Mouse (Mus musculus): ENCODE measurements around the gene Tekt3. TPM values are rescaled to one million over a fixed set of nuclear protein-coding genes. Genes with fewer than 3 reads are reported as not detected.

The Tekt3 gene
- polyA plus RNA-seq, 1 experiment from 2014 or later, result not detected

GRCm38 (mm10) chr11:63127513-63127912 lies 66.1 kb downstream of the Tekt3 start:
- no peak for ATAC-seq (ENCODE audit: low read depth)
- H3K4me2 ChIP-seq (ENCODE audit: low read depth, low read length), result no peak overlapping the region
- no peak overlapping the region for H3K4me3 ChIP-seq (ENCODE audit: low read depth, low read length)
- peaks cover 28% of the 10 kb centered on the region for H3K27me3 ChIP-seq (ENCODE audit: control insufficient read depth, insufficient read depth, low read length)
- H3K9ac ChIP-seq (replicated peaks; ENCODE audit: low read depth, low read length), result no peak overlapping the region
- WGBS, result 90% methylated on average over 4 of the region's 4 CpGs
- H3K27ac ChIP-seq (ENCODE audit: low read depth, low read length), result no peak overlapping the region
- peaks cover 10% of the 10 kb centered on the region; the same call in 1 of the 2 replicates for H3K4me1 ChIP-seq (ENCODE audit: control insufficient read depth, insufficient read depth, low read length)
- H3K9me3 ChIP-seq (ENCODE audit: control insufficient read depth, low read length), result no peaks in the 10 kb centered on the region
- no peaks in the 10 kb centered on the region for H3K36me3 ChIP-seq (ENCODE audit: control insufficient read depth, insufficient read depth, low read length)

GRCm38 (mm10) chr11:63128784-63129183 lies 67.3 kb downstream of the Tekt3 start, which contains the start of gene Pmp22:
TSS of gene Pmp22 (plus strand) at chr11:63128982.
- Histone ChIP-seq H3K27ac (ENCODE audit: low read depth, low read length) (no peak within 1 kb of the TSS), H3K36me3 (ENCODE audit: control insufficient read depth, insufficient read depth, low read length) (no peaks in the 10 kb centered on the region), H3K9me3 (ENCODE audit: control insufficient read depth, low read length) (no peaks in the 10 kb centered on the region), H3K27me3 (ENCODE audit: control insufficient read depth, insufficient read depth, low read length) (peaks cover 37% of the 10 kb centered on the region), H3K4me1 (ENCODE audit: control insufficient read depth, insufficient read depth, low read length) (peaks cover 15% of the 10 kb centered on the region; the same call in 1 of the 2 replicates), H3K4me3 (ENCODE audit: low read depth, low read length) (no peak within 1 kb of the TSS), H3K9ac (replicated peaks; ENCODE audit: low read depth, low read length) (no peak within 1 kb of the TSS), H3K4me2 (ENCODE audit: low read depth, low read length) (no peak within 1 kb of the TSS)
- ATAC-seq (ENCODE audit: low read depth), result no peak
- 71% methylated on average over 2 of the region's 2 CpGs for WGBS

GRCm38 (mm10) chr11:63129375-63129774 lies 67.9 kb downstream of the Tekt3 start:
- H3K27ac ChIP-seq (ENCODE audit: low read depth, low read length), result no peak overlapping the region
- no peak for ATAC-seq (ENCODE audit: low read depth)
- WGBS, result 54% methylated on average over 9 of the region's 9 CpGs
- H3K4me1 ChIP-seq (ENCODE audit: control insufficient read depth, insufficient read depth, low read length), result peaks cover 15% of the 10 kb centered on the region; the same call in 1 of the 2 replicates
- H3K27me3 ChIP-seq (ENCODE audit: control insufficient read depth, insufficient read depth, low read length), result peaks cover 37% of the 10 kb centered on the region
- H3K36me3 ChIP-seq (ENCODE audit: control insufficient read depth, insufficient read depth, low read length), result no peaks in the 10 kb centered on the region
- H3K9me3 ChIP-seq (ENCODE audit: control insufficient read depth, low read length), result no peaks in the 10 kb centered on the region
- H3K9ac ChIP-seq (replicated peaks; ENCODE audit: low read depth, low read length), result no peak overlapping the region
- no peak overlapping the region for H3K4me3 ChIP-seq (ENCODE audit: low read depth, low read length)
- H3K4me2 ChIP-seq (ENCODE audit: low read depth, low read length), result no peak overlapping the region

- Histone ChIP-seq H3K27me3 (ENCODE audit: control insufficient read depth, insufficient read depth, low read length) (peaks cover 37% of the 10 kb centered on the region), H3K9ac (replicated peaks; ENCODE audit: low read depth, low read length) (no peak overlapping the region), H3K36me3 (ENCODE audit: control insufficient read depth, insufficient read depth, low read length) (no peaks in the 10 kb centered on the region), H3K4me1 (ENCODE audit: control insufficient read depth, insufficient read depth, low read length) (peaks cover 15% of the 10 kb centered on the region; the same call in 1 of the 2 replicates), H3K4me3 (ENCODE audit: low read depth, low read length) (no peak overlapping the region), H3K9me3 (ENCODE audit: control insufficient read depth, low read length) (no peaks in the 10 kb centered on the region), H3K27ac (ENCODE audit: low read depth, low read length) (no peak overlapping the region), H3K4me2 (ENCODE audit: low read depth, low read length) (no peak overlapping the region)
- no peak for ATAC-seq (ENCODE audit: low read depth)
- WGBS, result 14% methylated on average over 12 of the region's 12 CpGs
Measured at GRCm38 (mm10) chr11:63129840-63130239, 68.4 kb downstream of the Tekt3 start.

- Histone ChIP-seq H3K9me3 (ENCODE audit: control insufficient read depth, low read length) (no peaks in the 10 kb centered on the region), H3K36me3 (ENCODE audit: control insufficient read depth, insufficient read depth, low read length) (no peaks in the 10 kb centered on the region), H3K27me3 (ENCODE audit: control insufficient read depth, insufficient read depth, low read length) (peaks cover 37% of the 10 kb centered on the region), H3K4me3 (ENCODE audit: low read depth, low read length) (peak overlapping the region; percentile 48; the same call in 1 of the 2 replicates), H3K4me1 (ENCODE audit: control insufficient read depth, insufficient read depth, low read length) (peaks cover 15% of the 10 kb centered on the region; the same call in 1 of the 2 replicates), H3K27ac (ENCODE audit: low read depth, low read length) (no peak overlapping the region), H3K4me2 (ENCODE audit: low read depth, low read length) (peak overlapping the region; percentile 96; the same call in 1 of the 2 replicates), H3K9ac (replicated peaks; ENCODE audit: low read depth, low read length) (no peak overlapping the region)
- ATAC-seq (ENCODE audit: low read depth), result no peak
- 44% methylated on average over 8 of the region's 8 CpGs for WGBS
Measured at GRCm38 (mm10) chr11:63130497-63130896, 69.0 kb downstream of the Tekt3 start.

- Histone ChIP-seq H3K9me3 (ENCODE audit: control insufficient read depth, low read length) (no peaks in the 10 kb centered on the region), H3K36me3 (ENCODE audit: control insufficient read depth, insufficient read depth, low read length) (no peaks in the 10 kb centered on the region), H3K4me2 (ENCODE audit: low read depth, low read length) (peak overlapping the region; percentile 96), H3K27me3 (ENCODE audit: control insufficient read depth, insufficient read depth, low read length) (peaks cover 37% of the 10 kb centered on the region), H3K4me1 (ENCODE audit: control insufficient read depth, insufficient read depth, low read length) (peaks cover 15% of the 10 kb centered on the region; the same call in 1 of the 2 replicates), H3K9ac (replicated peaks; ENCODE audit: low read depth, low read length) (peak overlapping the region; percentile 28; the same call in 1 of the 2 replicates), H3K27ac (ENCODE audit: low read depth, low read length) (no peak overlapping the region), H3K4me3 (ENCODE audit: low read depth, low read length) (peak overlapping the region; percentile 48)
- WGBS, result 4% methylated on average over 31 of the region's 33 CpGs
- no peak for ATAC-seq (ENCODE audit: low read depth)
Measured at GRCm38 (mm10) chr11:63131001-63131692, 69.7 kb downstream of the Tekt3 start.

- H3K27me3 ChIP-seq (ENCODE audit: control insufficient read depth, insufficient read depth, low read length), result peaks cover 37% of the 10 kb centered on the region
- peak overlapping the region; percentile 48 for H3K4me3 ChIP-seq (ENCODE audit: low read depth, low read length)
- H3K36me3 ChIP-seq (ENCODE audit: control insufficient read depth, insufficient read depth, low read length), result no peaks in the 10 kb centered on the region
- peaks cover 15% of the 10 kb centered on the region; the same call in 1 of the 2 replicates for H3K4me1 ChIP-seq (ENCODE audit: control insufficient read depth, insufficient read depth, low read length)
- no peak for ATAC-seq (ENCODE audit: low read depth)
- peak overlapping the region; percentile 28; the same call in 1 of the 2 replicates for H3K9ac ChIP-seq (replicated peaks; ENCODE audit: low read depth, low read length)
- H3K27ac ChIP-seq (ENCODE audit: low read depth, low read length), result no peak overlapping the region
- WGBS, result 6% methylated on average over 11 of the region's 11 CpGs
- no peaks in the 10 kb centered on the region for H3K9me3 ChIP-seq (ENCODE audit: control insufficient read depth, low read length)
- H3K4me2 ChIP-seq (ENCODE audit: low read depth, low read length), result peak overlapping the region; percentile 96
Measured at GRCm38 (mm10) chr11:63131693-63132040, 70.2 kb downstream of the Tekt3 start.

- Histone ChIP-seq H3K9me3 (ENCODE audit: control insufficient read depth, low read length) (no peaks in the 10 kb centered on the region), H3K9ac (replicated peaks; ENCODE audit: low read depth, low read length) (peak overlapping the region; percentile 48), H3K4me3 (ENCODE audit: low read depth, low read length) (peak overlapping the region; percentile 48), H3K36me3 (ENCODE audit: control insufficient read depth, insufficient read depth, low read length) (no peaks in the 10 kb centered on the region), H3K4me1 (ENCODE audit: control insufficient read depth, insufficient read depth, low read length) (peaks cover 15% of the 10 kb centered on the region; the same call in 1 of the 2 replicates), H3K27ac (ENCODE audit: low read depth, low read length) (peak overlapping the region; percentile 65; the same call in 1 of the 2 replicates), H3K4me2 (ENCODE audit: low read depth, low read length) (peak overlapping the region; percentile 96), H3K27me3 (ENCODE audit: control insufficient read depth, insufficient read depth, low read length) (peaks cover 37% of the 10 kb centered on the region)
- under 1% methylated on average over 11 of the region's 11 CpGs for WGBS
- peak; percentile 29; the same call in 1 of the 2 replicates for ATAC-seq (ENCODE audit: low read depth)
Measured at GRCm38 (mm10) chr11:63132151-63132500, 70.7 kb downstream of the Tekt3 start.
